Mouse (Mus musculus): ENCODE measurements around the gene Mob3a. TPM values are rescaled to one million over a fixed set of nuclear protein-coding genes. Genes with fewer than 3 reads are reported as not detected.

Gene Mob3a
- total and polyA plus RNA-seq, 2 experiments from 2014 or later: 10.8 to 15.0 TPM

- 77% methylated on average over 6 of the region's 6 CpGs for WGBS
- no peak overlapping the region for H3K4me2 ChIP-seq (ENCODE audit: low read depth, low read length)
- H3K4me3 ChIP-seq (ENCODE audit: low read depth, low read length): no peak overlapping the region
- DNase-seq (ENCODE audit: low spot score) (no peak), ATAC-seq (ENCODE audit: insufficient read depth, low read depth) (no peak)
- TF ChIP-seq EP300 (IDR thresholded peaks at IDR 0.05; ENCODE audit: low read depth) (no peak), CTCF (IDR thresholded peaks at IDR 0.05; ENCODE audit: low read depth) (no peak)
- H3K4me1 ChIP-seq (ENCODE audit: control insufficient read depth, insufficient read depth): peaks cover 10% of the 10 kb centered on the region; the same call in 1 of the 2 replicates
- peaks cover 55% of the 10 kb centered on the region for H3K36me3 ChIP-seq (replicated peaks; ENCODE audit: control insufficient read depth, insufficient read depth, low read length)
- no peak overlapping the region for H3K9ac ChIP-seq (replicated peaks; ENCODE audit: low read depth, low read length)
- no peaks in the 10 kb centered on the region for H3K9me3 ChIP-seq (replicated peaks; ENCODE audit: control insufficient read depth, low read length)
- H3K27ac ChIP-seq (ENCODE audit: low read depth): no peak overlapping the region
- no peaks in the 10 kb centered on the region for H3K27me3 ChIP-seq (ENCODE audit: control insufficient read depth, insufficient read depth, low read length)
Observed at GRCm38 (mm10) chr10:80732611-80733101, 30.9 kb upstream of the Mob3a start.

GRCm38 (mm10) chr10:80727369-80728127 is 25.8 kb upstream of the Mob3a start:
- H3K4me1 ChIP-seq (ENCODE audit: control insufficient read depth, insufficient read depth): no peaks in the 10 kb centered on the region
- no peak overlapping the region for H3K4me3 ChIP-seq (ENCODE audit: low read depth, low read length)
- H3K9me3 ChIP-seq (replicated peaks; ENCODE audit: control insufficient read depth, low read length): no peaks in the 10 kb centered on the region
- peaks cover 93% of the 10 kb centered on the region for H3K36me3 ChIP-seq (replicated peaks; ENCODE audit: control insufficient read depth, insufficient read depth, low read length)
- no peak for ATAC-seq (ENCODE audit: insufficient read depth, low read depth)
- no peak overlapping the region for H3K9ac ChIP-seq (replicated peaks; ENCODE audit: low read depth, low read length)
- no peak for TF ChIP-seq CTCF (IDR thresholded peaks at IDR 0.05; ENCODE audit: low read depth)
- no peak for TF ChIP-seq EP300 (IDR thresholded peaks at IDR 0.05; ENCODE audit: low read depth)
- H3K4me2 ChIP-seq (ENCODE audit: low read depth, low read length): no peak overlapping the region
- no peak for DNase-seq (ENCODE audit: low spot score)
- no peak overlapping the region for H3K27ac ChIP-seq (ENCODE audit: low read depth)
- no peaks in the 10 kb centered on the region for H3K27me3 ChIP-seq (ENCODE audit: control insufficient read depth, insufficient read depth, low read length)
- 79% methylated on average over 5 of the region's 5 CpGs for WGBS

- 79% methylated on average over 1 of the region's 1 CpGs for WGBS
- ATAC-seq (ENCODE audit: insufficient read depth, low read depth): no peak
- Histone ChIP-seq H3K4me2 (ENCODE audit: low read depth, low read length) (no peak overlapping the region), H3K9me3 (replicated peaks; ENCODE audit: control insufficient read depth, low read length) (no peaks in the 10 kb centered on the region), H3K27me3 (ENCODE audit: control insufficient read depth, insufficient read depth, low read length) (no peaks in the 10 kb centered on the region), H3K4me3 (ENCODE audit: low read depth, low read length) (no peak overlapping the region), H3K27ac (ENCODE audit: low read depth) (no peak overlapping the region), H3K36me3 (replicated peaks; ENCODE audit: control insufficient read depth, insufficient read depth, low read length) (peaks cover 98% of the 10 kb centered on the region), H3K9ac (replicated peaks; ENCODE audit: low read depth, low read length) (no peak overlapping the region), H3K4me1 (ENCODE audit: control insufficient read depth, insufficient read depth) (no peaks in the 10 kb centered on the region)
- no peak for TF ChIP-seq EP300 (IDR thresholded peaks at IDR 0.05; ENCODE audit: low read depth)
- TF ChIP-seq CTCF (IDR thresholded peaks at IDR 0.05; ENCODE audit: low read depth): no peak
- DNase-seq (ENCODE audit: low spot score): no peak
Observed at GRCm38 (mm10) chr10:80717281-80717680, 15.5 kb upstream of the Mob3a start.

- ATAC-seq (ENCODE audit: insufficient read depth, low read depth): no peak
- H3K27ac ChIP-seq (ENCODE audit: low read depth): no peak overlapping the region
- H3K4me2 ChIP-seq (ENCODE audit: low read depth, low read length): no peak overlapping the region
- no peak overlapping the region for H3K9ac ChIP-seq (replicated peaks; ENCODE audit: low read depth, low read length)
- no peak for DNase-seq (ENCODE audit: low spot score)
- peaks cover 97% of the 10 kb centered on the region for H3K36me3 ChIP-seq (replicated peaks; ENCODE audit: control insufficient read depth, insufficient read depth, low read length)
- H3K27me3 ChIP-seq (ENCODE audit: control insufficient read depth, insufficient read depth, low read length): no peaks in the 10 kb centered on the region
- H3K9me3 ChIP-seq (replicated peaks; ENCODE audit: control insufficient read depth, low read length): no peaks in the 10 kb centered on the region
- no peak for TF ChIP-seq CTCF (IDR thresholded peaks at IDR 0.05; ENCODE audit: low read depth)
- TF ChIP-seq EP300 (IDR thresholded peaks at IDR 0.05; ENCODE audit: low read depth): no peak
- H3K4me1 ChIP-seq (ENCODE audit: control insufficient read depth, insufficient read depth): no peaks in the 10 kb centered on the region
- WGBS: 62% methylated on average over 3 of the region's 3 CpGs
- no peak overlapping the region for H3K4me3 ChIP-seq (ENCODE audit: low read depth, low read length)
Observed at GRCm38 (mm10) chr10:80710834-80711233, 9.1 kb upstream of the Mob3a start.

- no peaks in the 10 kb centered on the region for H3K27me3 ChIP-seq (ENCODE audit: control insufficient read depth, insufficient read depth, low read length)
- peaks cover 44% of the 10 kb centered on the region for H3K36me3 ChIP-seq (replicated peaks; ENCODE audit: control insufficient read depth, insufficient read depth, low read length)
- no peak overlapping the region for H3K4me3 ChIP-seq (ENCODE audit: low read depth, low read length)
- ATAC-seq (ENCODE audit: insufficient read depth, low read depth): no peak
- H3K4me2 ChIP-seq (ENCODE audit: low read depth, low read length): no peak overlapping the region
- 63% methylated on average over 3 of the region's 3 CpGs for WGBS
- H3K27ac ChIP-seq (ENCODE audit: low read depth): no peak overlapping the region
- H3K9ac ChIP-seq (replicated peaks; ENCODE audit: low read depth, low read length): no peak overlapping the region
- no peak for TF ChIP-seq CTCF (IDR thresholded peaks at IDR 0.05; ENCODE audit: low read depth)
- TF ChIP-seq EP300 (IDR thresholded peaks at IDR 0.05; ENCODE audit: low read depth): no peak
- H3K4me1 ChIP-seq (ENCODE audit: control insufficient read depth, insufficient read depth): peaks cover 9% of the 10 kb centered on the region; the same call in 1 of the 2 replicates
- H3K9me3 ChIP-seq (replicated peaks; ENCODE audit: control insufficient read depth, low read length): no peaks in the 10 kb centered on the region
- DNase-seq (ENCODE audit: low spot score): no peak
Observed at GRCm38 (mm10) chr10:80705479-80705878, 3.7 kb upstream of the Mob3a start.

All from heart, postnatal 0 days (tissue).